Mouse (Mus musculus) mouse embryonic stem cell (cell line): Measurements from ENCODE around the gene Gucy2f.
"Not testable (repeated sequence)": the region's sequence is repeated elsewhere in the genome, so short reads cannot be mapped to it uniquely, and the experiment has no call there.

Source experiments
- in situ Hi-C, 2 experiments: fragments of 300-500 bp; cut with MboI; formaldehyde crosslinking; loops; 1 replicate in 1 of 2; 3 replicates in 1 of 2; pipeline ENCODE4 v1.14.3; 2019 to 2020; ENCODE audit warnings: low sequenced_read_pairs in 2 of 2, low pct_unique_long_range_greater_than_20kb in 1 of 2, mixed read lengths in 1 of 2; ENCODE audit not compliant: unreplicated experiment in 1 of 2

Gene Gucy2f

GRCm38 (mm10) chrX:142196831-142197230 lies at the start of gene Gucy2f:
Gene Gucy2f (minus strand): TSS chrX:142196931.
- in situ Hi-C loops: loop anchor here in 1 of 2 experiments (5.0 to 25.0 kb wide), 2 partner anchors 115 to 340 kb away; no protein-coding TSS in a partner anchor

- in situ Hi-C loops: no loop called here
Measured at GRCm38 (mm10) chrX:142245682-142246327, 49.1 kb upstream of the Gucy2f start.

- in situ Hi-C loops: no loop called here
Measured at GRCm38 (mm10) chrX:142237101-142237500, 40.4 kb upstream of the Gucy2f start.

GRCm38 (mm10) chrX:142236146-142236545 lies 39.4 kb upstream of the Gucy2f start:
- in situ Hi-C loops: not testable (repeated sequence)

DNA sequence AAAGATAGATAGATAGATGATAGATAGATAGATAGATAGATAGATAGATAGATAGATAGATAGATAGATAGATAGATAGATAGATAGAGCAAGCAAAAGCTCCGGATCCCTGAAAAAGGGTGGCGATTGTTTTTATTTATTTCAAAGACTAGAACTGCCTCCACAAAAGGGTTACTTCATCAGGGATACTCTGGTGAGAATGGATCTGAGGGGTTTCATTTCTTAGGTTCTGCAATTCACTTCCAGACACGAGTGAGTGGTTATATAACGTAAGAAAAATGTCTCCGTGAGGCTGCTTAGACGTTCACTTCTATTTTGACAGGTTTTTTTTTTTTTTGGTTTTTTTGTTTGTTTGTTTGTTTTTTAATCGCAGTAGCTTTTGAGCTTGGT lies 32.0 kb upstream of the Gucy2f start:
- in situ Hi-C loops: no loop called here

GRCm38 (mm10) chrX:142228055-142228768 lies 31.5 kb upstream of the Gucy2f start:
- in situ Hi-C loops: no loop called here

- in situ Hi-C loops: no loop called here
Measured at GRCm38 (mm10) chrX:142227398-142228054, 30.8 kb upstream of the Gucy2f start.

DNA sequence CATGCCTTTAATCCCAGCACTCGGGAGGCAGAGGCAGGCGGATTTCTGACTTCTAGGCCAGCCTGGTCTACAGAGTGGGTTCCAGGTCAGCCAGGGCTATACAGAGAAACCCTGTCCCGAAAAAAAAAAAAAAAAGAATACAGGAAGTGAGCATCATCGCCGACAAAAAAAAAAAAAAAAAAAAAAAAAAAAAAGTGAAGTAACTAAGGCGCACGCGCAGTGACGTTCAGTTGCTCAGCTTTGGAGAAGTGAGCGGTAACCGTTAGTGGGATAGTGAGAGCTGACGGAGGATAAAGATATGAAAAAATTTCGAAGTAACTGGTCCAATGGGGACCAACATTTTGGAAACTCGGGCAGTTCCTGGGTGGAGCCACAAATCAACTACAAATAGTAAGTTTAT lies 29.8 kb upstream of the Gucy2f start, which contains the start of gene Nxt2:
Nxt2 (plus strand) TSS at position 229 of the 400 bp plus-strand sequence.
- in situ Hi-C loops: no loop called here

- in situ Hi-C loops: loop anchor here in 1 of 2 experiments (25.0 kb wide), 1 partner anchor 112 kb away; the partner anchor contains the start of gene Kcne1l
Measured at GRCm38 (mm10) chrX:142200295-142200694, 3.6 kb upstream of the Gucy2f start.

- in situ Hi-C loops: loop anchor here in 1 of 2 experiments (5.0 to 25.0 kb wide), 2 partner anchors 117 to 342 kb away; no protein-coding TSS in a partner anchor
Measured at GRCm38 (mm10) chrX:142195551-142195950, 1.2 kb downstream of the Gucy2f start.

DNA sequence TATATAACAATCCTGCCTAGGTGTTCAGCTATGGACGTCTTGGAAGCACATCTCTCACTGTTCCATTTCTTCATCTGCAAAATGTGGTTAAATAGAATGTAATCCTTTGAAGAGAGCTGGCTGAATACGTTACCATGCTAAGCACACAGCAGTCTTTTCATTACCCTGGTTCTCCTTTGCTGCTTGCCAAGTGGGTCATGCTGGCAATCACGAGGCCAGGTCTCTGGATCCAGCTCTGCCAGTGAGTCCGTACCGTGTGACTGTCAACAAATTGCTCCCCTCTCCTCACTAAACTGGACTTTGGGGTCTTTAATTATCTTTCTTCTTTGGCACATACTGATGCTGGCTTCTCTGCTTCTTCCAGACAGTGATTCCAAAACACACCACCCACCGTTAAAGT lies 2.3 kb downstream of the Gucy2f start:
- in situ Hi-C loops: loop anchor here in 1 of 2 experiments (25.0 kb wide), 1 partner anchor 343 kb away; no protein-coding TSS in a partner anchor

DNA sequence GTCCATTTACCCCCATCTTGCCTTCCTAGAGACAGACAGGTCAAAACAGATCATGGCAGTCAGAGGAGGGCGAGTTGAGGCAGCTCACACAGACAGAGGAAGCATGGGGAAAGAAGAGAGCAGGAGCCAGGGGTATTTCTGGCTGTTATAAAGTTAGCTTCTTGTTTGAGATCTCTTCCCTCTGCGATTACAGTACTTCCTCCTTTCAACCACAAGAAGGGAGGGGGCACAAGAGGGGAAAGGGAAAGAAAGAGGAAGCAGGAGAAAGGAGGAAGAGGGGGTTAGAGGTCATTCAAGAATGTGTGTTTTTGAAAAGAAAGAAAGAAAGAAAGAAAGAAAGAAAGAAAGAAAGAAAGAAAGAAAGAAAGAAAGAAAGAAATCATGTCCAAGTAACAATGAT lies 6.4 kb downstream of the Gucy2f start:
- in situ Hi-C loops: loop anchor here in 1 of 2 experiments (25.0 kb wide), 1 partner anchor 347 kb away; no protein-coding TSS in a partner anchor

DNA sequence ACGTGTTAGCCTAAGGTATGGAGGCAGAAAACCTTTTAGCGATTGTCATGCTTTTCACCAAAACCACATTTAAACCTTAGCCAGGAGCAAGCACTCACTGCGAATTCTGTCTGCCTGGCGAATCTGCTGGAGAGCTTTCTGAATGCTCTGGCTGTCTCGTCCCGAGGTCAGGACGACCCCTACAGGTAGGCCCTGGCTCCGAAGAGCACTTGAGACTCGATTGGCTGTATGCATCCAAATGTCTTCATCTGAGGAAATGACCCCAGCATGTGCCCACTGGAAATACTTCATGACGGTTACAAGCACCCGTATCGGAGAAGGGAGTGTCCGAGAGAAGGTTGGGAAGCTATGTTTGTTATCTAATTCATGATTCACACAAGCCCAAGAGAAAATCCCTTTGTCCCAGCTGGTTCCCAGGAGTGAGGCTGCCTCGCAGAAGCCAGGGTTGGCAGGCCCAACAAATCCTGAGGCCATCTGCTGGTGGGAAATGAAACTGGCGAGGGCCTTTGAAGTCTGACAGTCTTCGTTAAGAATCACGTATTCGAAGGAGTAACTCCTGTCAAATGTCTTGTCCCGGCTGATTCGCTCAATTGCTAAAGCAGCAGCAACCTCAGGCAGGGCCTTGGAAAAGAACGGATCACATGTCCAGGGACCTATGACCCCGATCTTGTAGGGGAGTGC lies 7.6 kb downstream of the Gucy2f start:
- in situ Hi-C loops: loop anchor here in 1 of 2 experiments (25.0 kb wide), 1 partner anchor 348 kb away; no protein-coding TSS in a partner anchor

DNA sequence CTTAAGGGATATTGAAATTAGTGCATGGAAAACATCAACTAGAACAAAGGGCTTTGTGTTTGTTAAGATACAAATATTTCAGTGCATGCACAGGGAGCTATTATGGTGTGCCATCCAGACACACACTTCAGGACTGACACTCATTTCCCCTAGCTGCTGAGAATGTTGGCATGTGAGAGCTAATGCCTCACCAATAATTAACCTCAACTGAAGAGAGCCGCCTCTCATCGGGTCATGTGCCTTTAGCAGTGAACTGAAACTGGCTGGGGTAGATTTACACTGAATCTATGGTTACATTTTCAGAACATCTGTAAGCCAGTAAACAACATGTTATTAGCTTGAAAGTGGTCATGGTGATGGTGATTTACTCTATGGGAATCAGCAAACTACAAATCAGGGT lies 14.7 kb downstream of the Gucy2f start:
- in situ Hi-C loops: loop anchor here in 1 of 2 experiments (25.0 kb wide), 1 partner anchor 355 kb away; no protein-coding TSS in a partner anchor

DNA sequence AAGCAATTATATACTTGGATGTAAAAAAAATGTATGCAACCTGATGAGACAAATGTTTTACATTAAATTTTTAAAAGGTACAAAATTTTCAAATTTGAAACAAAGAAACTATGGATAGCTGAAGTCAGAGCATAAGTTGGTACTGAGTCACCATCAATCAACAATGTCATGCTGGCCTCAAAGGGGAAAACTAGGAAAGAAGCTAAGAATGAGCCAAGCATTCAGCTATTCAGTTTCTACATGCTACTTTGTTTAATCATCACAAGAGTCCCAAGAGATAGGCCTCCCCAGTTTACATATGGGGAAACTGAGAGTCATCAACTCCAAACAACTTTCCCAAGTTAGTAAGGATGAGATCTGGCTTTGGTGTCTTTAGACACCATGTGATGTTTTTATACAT lies 19.8 kb downstream of the Gucy2f start:
- in situ Hi-C loops: loop anchor here in 1 of 2 experiments (25.0 kb wide), 1 partner anchor 360 kb away; no protein-coding TSS in a partner anchor

DNA sequence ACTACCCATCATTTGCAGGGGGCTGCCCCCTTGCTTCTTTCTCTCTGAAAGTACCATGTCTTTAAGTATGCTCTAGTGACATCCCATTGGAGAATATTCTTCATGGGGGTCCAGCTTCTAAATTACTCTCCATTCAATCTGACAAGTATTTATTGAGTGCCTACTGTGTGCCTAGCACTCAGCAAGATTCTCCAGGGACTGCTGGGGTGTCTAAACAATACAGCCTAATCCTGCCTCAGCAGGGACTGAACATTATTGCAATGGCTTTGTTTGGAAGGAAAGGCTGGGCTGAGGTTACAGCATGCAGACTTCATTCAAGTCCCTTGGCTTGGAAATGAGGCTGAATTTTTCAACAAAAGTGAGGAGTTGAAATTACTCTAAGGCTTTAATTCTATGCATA lies 81.0 kb downstream of the Gucy2f start:
- in situ Hi-C loops: no loop called here

DNA sequence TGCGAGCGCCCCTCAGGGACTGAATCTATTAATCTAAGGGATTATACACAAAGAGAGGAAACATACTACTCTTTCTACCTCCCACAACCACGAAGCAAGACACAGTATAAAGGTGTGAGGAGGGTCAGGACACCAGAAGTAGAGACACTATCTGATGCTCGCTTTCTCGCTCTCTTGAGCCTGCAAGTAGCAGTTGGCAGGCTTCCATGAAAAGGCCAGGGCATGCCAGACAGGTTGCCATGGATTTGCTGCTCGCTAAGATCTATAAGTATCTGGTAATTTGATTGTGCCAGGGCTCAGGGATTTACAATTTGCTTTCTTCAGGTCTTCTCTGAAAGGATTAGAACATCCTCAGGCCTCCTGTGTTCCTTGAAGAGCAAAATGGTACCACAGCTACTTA lies 85.5 kb downstream of the Gucy2f start:
- in situ Hi-C loops: no loop called here

- in situ Hi-C loops: no loop called here
Measured at GRCm38 (mm10) chrX:142096904-142097303, 99.8 kb downstream of the Gucy2f start.
